Mouse (Mus musculus) embryonic facial prominence, embryonic 15.5 days (tissue): ENCODE measurements around the gene Susd4. TPM values are rescaled to one million over a fixed set of nuclear protein-coding genes. Genes with fewer than 3 reads are reported as not detected.

Source experiments
- ATAC-seq: fragments of 200-750 bp; cut with Nextera tagmentation; 2 replicates; pipeline ENCODE4 v1.8.0; 2017; ENCODE audit warnings: low read depth, moderate TSS enrichment; ENCODE audit not compliant: insufficient number of reproducible peaks, low FRiP score, low TSS enrichment
- H3K27ac ChIP-seq: fragments of 300-500 bp; sonication (generic); replicated peaks from 2 replicates; pipeline ENCODE4 v1.5.1; 2015; ENCODE audit warnings: mild to moderate bottlenecking, inconsistent platforms
- H3K27me3 ChIP-seq: fragments of 300-500 bp; sonication (generic); 2 replicates; pipeline ENCODE4 v1.6.1; 2015; ENCODE audit warnings: inconsistent platforms
- H3K36me3 ChIP-seq: fragments of 300-500 bp; sonication (generic); 2 replicates; pipeline ENCODE4 v1.6.1; 2015; ENCODE audit warnings: mild to moderate bottlenecking, inconsistent platforms
- H3K4me1 ChIP-seq: fragments of 300-500 bp; sonication (generic); 2 replicates; pipeline ENCODE4 v1.6.1; 2015; ENCODE audit warnings: inconsistent platforms
- H3K4me2 ChIP-seq: fragments of 300-500 bp; sonication (generic); replicated peaks from 2 replicates; pipeline ENCODE4 v1.6.1; 2015; ENCODE audit warnings: mild to moderate bottlenecking, inconsistent platforms
- H3K4me3 ChIP-seq: fragments of 300-500 bp; sonication (generic); replicated peaks from 2 replicates; pipeline ENCODE4 v1.5.1; 2015; ENCODE audit warnings: mild to moderate bottlenecking, inconsistent platforms
- H3K9ac ChIP-seq: fragments of 300-500 bp; sonication (generic); 2 replicates; pipeline ENCODE4 v1.6.1; 2015; ENCODE audit warnings: inconsistent platforms
- H3K9me3 ChIP-seq: fragments of 300-500 bp; sonication (generic); replicated peaks from 2 replicates; pipeline ENCODE4 v1.6.1; 2016; ENCODE audit warnings: inconsistent platforms
- WGBS: fragments of 180-500 bp; shearing (Covaris S2); methylation state at CpG from one replicate; pipeline ENCODE4 v1.1.7; 2015; 5-methylcytosine and 5-hydroxymethylcytosine counted together
- polyA plus RNA-seq: library from polyadenylated mRNA; unstranded; fragments of >200 nt; fragmentation: Nextera tagmentation; extraction: Ambion mirVana; gene quantifications from 2 replicates; pipeline ENCODE4 v1.2.1, GENCODE M21; 2015

The Susd4 gene
- polyA plus RNA-seq, 1 experiment from 2014 or later: 14.8 TPM

- H3K4me1 ChIP-seq: 0 out of 2 replicates have a peak, but pooled peaks cover 3% of the 10 kb centered on the region
- ATAC-seq: no peak
- H3K27ac ChIP-seq: no peak overlapping the region
- no peaks in the 10 kb centered on the region for H3K36me3 ChIP-seq
- no peak overlapping the region for H3K4me2 ChIP-seq
- no peak overlapping the region for H3K4me3 ChIP-seq
- no peaks in the 10 kb centered on the region for H3K27me3 ChIP-seq
- WGBS: 70% methylated on average over 13 of the region's 13 CpGs
- H3K9me3 ChIP-seq: no peaks in the 10 kb centered on the region
- H3K9ac ChIP-seq: no peak overlapping the region
Measured at GRCm38 (mm10) chr1:182856636-182857035, 93.0 kb downstream of the Susd4 start.

GRCm38 (mm10) chr1:182861671-182862358 is 98.2 kb downstream of the Susd4 start:
- 38% methylated on average over 7 of the region's 7 CpGs for WGBS
- ATAC-seq: no peak
- Histone ChIP-seq H3K4me3 (no peak overlapping the region), H3K9me3 (no peaks in the 10 kb centered on the region), H3K9ac (no peak overlapping the region), H3K36me3 (no peaks in the 10 kb centered on the region), H3K4me2 (no peak overlapping the region), H3K27ac (no peak overlapping the region), H3K27me3 (no peaks in the 10 kb centered on the region), H3K4me1 (0 out of 2 replicates have a peak, but pooled peaks cover 3% of the 10 kb centered on the region)

GRCm38 (mm10) chr1:182863396-182863795 is 99.7 kb downstream of the Susd4 start:
- WGBS: 83% methylated on average over 6 of the region's 6 CpGs
- 0 out of 2 replicates have a peak, but pooled peaks cover 3% of the 10 kb centered on the region for H3K4me1 ChIP-seq
- no peak overlapping the region for H3K27ac ChIP-seq
- no peaks in the 10 kb centered on the region for H3K27me3 ChIP-seq
- no peak overlapping the region for H3K4me2 ChIP-seq
- H3K9ac ChIP-seq: no peak overlapping the region
- no peaks in the 10 kb centered on the region for H3K9me3 ChIP-seq
- no peak for ATAC-seq
- H3K4me3 ChIP-seq: no peak overlapping the region
- no peaks in the 10 kb centered on the region for H3K36me3 ChIP-seq

- H3K27ac ChIP-seq: no peak overlapping the region
- WGBS: 79% methylated on average over 3 of the region's 3 CpGs
- H3K9ac ChIP-seq: no peak overlapping the region
- H3K9me3 ChIP-seq: no peaks in the 10 kb centered on the region; the same call in 1 of the 2 replicates
- no peaks in the 10 kb centered on the region; the same call in 1 of the 2 replicates for H3K36me3 ChIP-seq
- H3K4me1 ChIP-seq: peaks cover 6% of the 10 kb centered on the region
- no peak overlapping the region for H3K4me3 ChIP-seq
- H3K27me3 ChIP-seq: no peaks in the 10 kb centered on the region
- H3K4me2 ChIP-seq: no peak overlapping the region
- ATAC-seq: no peak
Measured at GRCm38 (mm10) chr1:182867886-182868285, 104.2 kb downstream of the Susd4 start.

- Histone ChIP-seq H3K9me3 (no peaks in the 10 kb centered on the region; the same call in 1 of the 2 replicates), H3K4me3 (no peak overlapping the region), H3K27me3 (no peaks in the 10 kb centered on the region), H3K36me3 (no peaks in the 10 kb centered on the region; the same call in 1 of the 2 replicates), H3K4me2 (no peak overlapping the region), H3K9ac (no peak overlapping the region), H3K27ac (no peak overlapping the region), H3K4me1 (peaks cover 6% of the 10 kb centered on the region)
- ATAC-seq: no peak
- 64% methylated on average over 14 of the region's 14 CpGs for WGBS
Measured at GRCm38 (mm10) chr1:182868432-182869113, 104.9 kb downstream of the Susd4 start.

GRCm38 (mm10) chr1:182869114-182869456 is 105.4 kb downstream of the Susd4 start:
- no peak overlapping the region for H3K9ac ChIP-seq
- H3K4me1 ChIP-seq: peaks cover 6% of the 10 kb centered on the region
- H3K27me3 ChIP-seq: no peaks in the 10 kb centered on the region
- 29% methylated on average over 6 of the region's 6 CpGs for WGBS
- H3K4me2 ChIP-seq: no peak overlapping the region
- no peaks in the 10 kb centered on the region; the same call in 1 of the 2 replicates for H3K9me3 ChIP-seq
- H3K4me3 ChIP-seq: no peak overlapping the region
- H3K36me3 ChIP-seq: no peaks in the 10 kb centered on the region; the same call in 1 of the 2 replicates
- no peak overlapping the region for H3K27ac ChIP-seq
- 0 out of 2 replicates have a peak, but pooled peaks have one; percentile 17 for ATAC-seq

GRCm38 (mm10) chr1:182878156-182878555 is 114.5 kb downstream of the Susd4 start:
- Histone ChIP-seq H3K4me3 (no peak overlapping the region), H3K27me3 (no peaks in the 10 kb centered on the region), H3K4me1 (no peaks in the 10 kb centered on the region), H3K36me3 (no peaks in the 10 kb centered on the region), H3K9ac (no peak overlapping the region), H3K4me2 (no peak overlapping the region), H3K9me3 (no peaks in the 10 kb centered on the region), H3K27ac (no peak overlapping the region)
- no peak for ATAC-seq
- WGBS: 90% methylated on average over 5 of the region's 5 CpGs

GRCm38 (mm10) chr1:182878719-182879118 is 115.1 kb downstream of the Susd4 start:
- ATAC-seq: no peak
- H3K9me3 ChIP-seq: no peaks in the 10 kb centered on the region
- H3K27me3 ChIP-seq: no peaks in the 10 kb centered on the region
- no peak overlapping the region for H3K27ac ChIP-seq
- WGBS: 86% methylated on average over 4 of the region's 4 CpGs
- H3K36me3 ChIP-seq: no peaks in the 10 kb centered on the region
- H3K4me3 ChIP-seq: no peak overlapping the region
- H3K4me2 ChIP-seq: no peak overlapping the region
- no peaks in the 10 kb centered on the region for H3K4me1 ChIP-seq
- no peak overlapping the region for H3K9ac ChIP-seq

DNA sequence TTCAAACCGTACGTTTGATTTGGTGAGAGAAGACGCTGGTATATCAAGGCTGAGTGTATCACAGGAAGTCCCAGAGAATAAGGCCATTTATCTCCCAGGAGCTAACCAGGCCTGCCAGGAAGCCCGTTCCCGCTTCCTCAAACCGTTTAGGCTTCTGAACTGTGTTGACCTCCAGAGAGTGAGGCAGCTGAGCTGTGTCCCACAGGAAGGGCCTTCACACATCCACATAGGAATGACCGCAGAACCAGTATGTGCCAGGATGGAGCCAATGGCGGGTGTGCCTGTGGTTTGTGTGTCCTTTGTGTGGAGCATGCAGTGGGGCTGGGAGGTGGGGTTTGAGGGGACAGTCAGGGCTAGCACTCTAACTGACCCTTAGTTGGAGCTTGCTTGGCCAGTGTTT is 117.6 kb downstream of the Susd4 start:
- no peak; the same call in 1 of the 2 replicates for ATAC-seq
- no peaks in the 10 kb centered on the region for H3K4me1 ChIP-seq
- H3K27me3 ChIP-seq: no peaks in the 10 kb centered on the region
- no peaks in the 10 kb centered on the region for H3K9me3 ChIP-seq
- WGBS: 68% methylated on average over 8 of the region's 8 CpGs
- no peak overlapping the region for H3K27ac ChIP-seq
- no peak overlapping the region for H3K9ac ChIP-seq
- no peak overlapping the region for H3K4me3 ChIP-seq
- H3K36me3 ChIP-seq: no peaks in the 10 kb centered on the region
- H3K4me2 ChIP-seq: no peak overlapping the region

DNA sequence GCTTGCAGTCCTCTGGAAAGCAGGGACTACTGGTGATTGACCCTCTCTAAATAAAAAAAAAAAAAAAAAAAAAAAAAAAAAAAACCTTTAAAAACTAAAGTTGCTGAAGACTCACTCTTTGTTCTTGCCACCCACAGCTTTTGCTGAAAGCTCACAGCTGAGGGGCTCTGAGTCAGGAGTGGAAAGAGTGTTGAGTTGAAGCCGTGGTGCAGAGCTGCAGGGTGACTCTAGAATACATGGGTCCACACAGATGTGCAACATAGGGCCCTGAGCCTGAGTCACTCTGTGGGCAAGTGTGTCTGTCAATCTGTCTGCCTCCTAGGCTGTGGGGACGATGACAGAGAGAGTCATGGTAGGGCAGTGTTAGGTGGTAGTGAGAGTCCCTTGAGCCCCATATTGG is 119.0 kb downstream of the Susd4 start:
- Histone ChIP-seq H3K36me3 (no peaks in the 10 kb centered on the region), H3K4me3 (no peak overlapping the region), H3K27me3 (no peaks in the 10 kb centered on the region), H3K9me3 (no peaks in the 10 kb centered on the region), H3K4me2 (no peak overlapping the region), H3K9ac (no peak overlapping the region), H3K27ac (no peak overlapping the region), H3K4me1 (no peaks in the 10 kb centered on the region)
- WGBS: 71% methylated on average over 2 of the region's 2 CpGs
- no peak for ATAC-seq

DNA sequence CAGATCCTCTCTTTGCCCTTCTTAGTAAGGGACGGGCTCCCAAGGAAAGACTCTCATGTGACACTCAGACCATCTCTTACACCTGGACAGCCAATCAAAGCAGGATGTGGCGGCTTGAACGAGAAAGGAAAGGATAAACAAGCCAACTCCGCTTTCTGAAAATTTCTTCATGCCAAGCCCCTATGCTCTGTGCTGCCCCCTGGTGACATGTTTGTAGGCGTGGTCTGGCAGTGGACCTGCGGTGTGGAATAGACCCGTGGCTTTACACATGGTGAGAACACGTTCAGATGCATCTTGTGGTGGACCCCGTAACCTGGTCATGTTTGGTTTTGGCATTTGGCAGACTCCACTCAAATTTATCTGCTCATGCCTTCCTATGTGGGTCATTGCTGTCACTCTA is 132.0 kb downstream of the Susd4 start:
- H3K9ac ChIP-seq: no peak overlapping the region
- no peaks in the 10 kb centered on the region for H3K4me1 ChIP-seq
- H3K4me3 ChIP-seq: no peak overlapping the region
- no peak for ATAC-seq
- no peaks in the 10 kb centered on the region for H3K27me3 ChIP-seq
- no peaks in the 10 kb centered on the region for H3K36me3 ChIP-seq
- WGBS: 60% methylated on average over 9 of the region's 9 CpGs
- H3K4me2 ChIP-seq: no peak overlapping the region
- no peaks in the 10 kb centered on the region for H3K9me3 ChIP-seq
- no peak overlapping the region for H3K27ac ChIP-seq
